Mouse (Mus musculus) ES-Bruce4 (cell line): ENCODE results near the gene C530008M17Rik.

Experiments used
- CTCF ChIP-seq: IDR thresholded peaks from one replicate; pipeline ENCODE4 v1.8.1; 2011; ENCODE audit warnings: low read depth, low read length
- EP300 ChIP-seq: IDR thresholded peaks from 2 replicates; pipeline ENCODE4 v1.6.1; 2011; ENCODE audit warnings: low read depth, low read length; ENCODE audit not compliant: insufficient read depth
- POLR2A ChIP-seq: IDR thresholded peaks from one replicate; pipeline ENCODE4 v1.8.1; 2011; ENCODE audit warnings: low read length; ENCODE audit not compliant: insufficient read depth

DNA sequence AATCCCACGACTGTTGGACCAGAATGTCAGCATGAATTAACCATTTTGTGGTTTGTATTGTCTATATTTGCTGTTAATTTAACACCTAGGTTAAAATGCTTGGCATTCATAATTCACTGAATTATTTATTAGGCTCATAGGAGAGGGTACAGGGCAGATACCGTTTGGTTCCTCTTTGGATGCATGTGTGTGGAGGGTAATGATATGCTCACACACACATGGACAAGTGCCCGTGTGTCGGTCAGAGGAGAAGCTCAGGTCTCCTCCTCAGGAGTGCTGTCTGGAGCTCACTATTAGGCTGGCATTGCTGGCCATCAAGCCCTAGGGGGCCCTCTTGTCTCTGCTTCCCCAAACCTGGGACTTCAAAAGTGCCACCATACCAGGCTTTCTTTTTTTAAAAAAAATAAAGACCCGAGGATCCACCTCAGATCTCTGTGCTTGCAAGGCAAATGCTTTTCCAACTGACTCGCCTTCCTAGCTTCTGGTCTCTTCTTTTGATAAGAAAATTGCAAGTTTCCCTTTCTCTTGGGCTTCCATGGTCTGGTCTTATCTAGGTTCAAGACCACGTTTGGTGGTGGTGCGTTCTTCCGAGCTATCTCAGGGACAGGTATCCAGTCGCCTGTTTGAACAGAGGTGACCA lies 31.8 kb downstream of the C530008M17Rik start:
- TF ChIP-seq POLR2A (no peak), CTCF (no peak), EP300 (no peak)
